Mouse (Mus musculus) ES-E14 (cell line): ENCODE results near the gene Srm. TPM values are rescaled to one million over a fixed set of nuclear protein-coding genes. Genes with fewer than 3 reads are reported as not detected.

Source experiments
- DNase-seq: peaks from one replicate; pipeline ENCODE4 v3.0.0-alpha.2; 2013; ENCODE audit warnings: low read depth, low spot score
- H3K27ac ChIP-seq: 2 replicates; pipeline ENCODE4 v1.5.1; 2012; ENCODE audit warnings: low read depth, mild to moderate bottlenecking, low read length, moderate library complexity, mixed read lengths; ENCODE audit not compliant: poor library complexity, insufficient read depth, severe bottlenecking
- H3K36me3 ChIP-seq: 2 replicates; pipeline ENCODE4 v1.6.1; 2012; ENCODE audit warnings: mild to moderate bottlenecking, low read length, moderate library complexity, mixed read lengths; ENCODE audit not compliant: control insufficient read depth, poor library complexity, insufficient read depth, severe bottlenecking
- H3K4me1 ChIP-seq, 2 experiments: fragments of 150-350 bp in 1 of 2; sonication (generic) in 1 of 2; 2 replicates each; pipeline ENCODE4 v1.6.1; 2012; ENCODE audit warnings: low read length in 2 of 2, mild to moderate bottlenecking in 1 of 2, mixed read lengths in 1 of 2; ENCODE audit not compliant: control insufficient read depth in 2 of 2, insufficient read depth in 2 of 2, poor library complexity in 1 of 2
- H3K4me3 ChIP-seq, 2 experiments: fragments of 150-350 bp in 1 of 2; sonication (generic) in 1 of 2; 2 replicates each; pipeline ENCODE4 v1.5.1; 2012; ENCODE audit warnings: low read length in 2 of 2, low read depth in 1 of 2, mild to moderate bottlenecking in 1 of 2, mixed read lengths in 1 of 2; ENCODE audit not compliant: insufficient read depth in 1 of 2, poor library complexity in 1 of 2, severe bottlenecking in 1 of 2
- H3K9ac ChIP-seq: 2 replicates; pipeline ENCODE4 v1.6.1; 2012; ENCODE audit warnings: low read depth, mild to moderate bottlenecking, low read length, mixed read lengths; ENCODE audit not compliant: poor library complexity, insufficient read depth, severe bottlenecking
- H3K9me3 ChIP-seq: fragments of 150-350 bp; sonication (generic); 2 replicates; pipeline ENCODE4 v1.6.1; 2012; ENCODE audit warnings: low read depth, mild to moderate bottlenecking, low read length; ENCODE audit not compliant: control insufficient read depth, insufficient read depth
- CHD2 ChIP-seq: IDR thresholded peaks from 2 replicates; pipeline ENCODE4 v1.6.1; 2014; ENCODE audit warnings: mild to moderate bottlenecking, low read depth, low read length, inconsistent platforms
- HCFC1 ChIP-seq: IDR thresholded peaks from 2 replicates; pipeline ENCODE4 v1.6.1; 2012; ENCODE audit warnings: low read length, inconsistent platforms, borderline replicate concordance; ENCODE audit not compliant: insufficient read depth
- MAFK ChIP-seq: IDR thresholded peaks from 2 replicates; pipeline ENCODE4 v1.6.1; 2014; ENCODE audit warnings: mild to moderate bottlenecking, low read depth, low read length, inconsistent platforms; ENCODE audit not compliant: insufficient read depth
- ZC3H11A ChIP-seq: IDR thresholded peaks from 2 replicates; pipeline ENCODE4 v1.6.1; 2012; ENCODE audit warnings: low read depth, mild to moderate bottlenecking, inconsistent platforms, low read length, borderline replicate concordance
- ZNF384 ChIP-seq: IDR thresholded peaks from 2 replicates; pipeline ENCODE4 v1.6.1; 2012; ENCODE audit warnings: low read depth, low read length, inconsistent platforms
- in situ Hi-C, 2 experiments: fragments of 600-800 bp; cut with MboI; formaldehyde crosslinking; loops; one replicate each; pipeline ENCODE4 v1.15.1; 2025; ENCODE audit warnings: low sequenced_read_pairs in 2 of 2, inconsistent platforms in 1 of 2; ENCODE audit not compliant: unreplicated experiment in 2 of 2
- total RNA-seq: library from RNA; depleted of rRNA; stranded (reverse); fragments of 300-350 nt; gene quantifications from 2 replicates; pipeline ENCODE4 v1.2.3, GENCODE M21; 2012

Srm gene
- total RNA-seq, 1 experiment: 165 TPM

- Histone ChIP-seq H3K4me1 (peaks cover 4 to 5% of the 10 kb centered on the region in 2 experiments), H3K9me3 (no peaks in the 10 kb centered on the region), H3K9ac (no peak overlapping the region), H3K36me3 (peaks cover 25% of the 10 kb centered on the region), H3K27ac (no peak overlapping the region), H3K4me3 (no peak overlapping the region)
- DNase-seq: no peak
- in situ Hi-C loops: no loop called here
- no peak for TF ChIP-seq CHD2
- TF ChIP-seq ZC3H11A: no peak
- TF ChIP-seq HCFC1: no peak
- TF ChIP-seq ZNF384: no peak
- no peak for TF ChIP-seq MAFK
These were observed 22.4 kb downstream of the Srm start for GRCm38 (mm10) chr4:148613738-148614137.

GRCm38 (mm10) chr4:148619805-148620204 is 28.5 kb downstream of the Srm start:
- no peak overlapping the region for H3K4me3 ChIP-seq
- peaks cover 73% of the 10 kb centered on the region for H3K36me3 ChIP-seq
- no peaks in the 10 kb centered on the region for H3K9me3 ChIP-seq
- H3K27ac ChIP-seq: no peak overlapping the region
- no peak overlapping the region for H3K9ac ChIP-seq
- no peak for TF ChIP-seq CHD2
- in situ Hi-C loops: no loop called here
- peaks cover 3 to 6% of the 10 kb centered on the region in 2 experiments; a peak in 3 of 4 replicates for H3K4me1 ChIP-seq
- no peak for DNase-seq

DNA sequence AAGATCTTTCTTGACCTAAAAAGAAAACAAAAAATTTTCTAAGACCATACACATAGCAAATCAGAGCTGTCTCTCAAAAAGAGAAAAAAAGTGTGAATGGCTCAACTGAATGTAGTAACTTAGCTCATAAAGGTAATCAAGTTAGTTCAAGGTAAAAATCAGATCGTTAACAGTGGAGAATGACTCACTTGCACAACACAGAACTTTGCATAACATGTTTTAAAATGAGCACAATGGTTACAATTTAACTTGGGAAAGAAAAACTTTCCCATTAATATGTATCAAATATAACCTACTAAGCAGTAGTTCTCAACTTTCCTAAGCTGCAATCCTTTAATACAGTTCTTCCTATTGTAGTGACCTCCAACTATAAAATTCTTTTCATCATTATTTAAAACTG is 29.4 kb downstream of the Srm start:
- TF ChIP-seq HCFC1 (no peak), ZC3H11A (no peak), ZNF384 (no peak), MAFK (no peak), CHD2 (no peak)
- no peaks in the 10 kb centered on the region for H3K9me3 ChIP-seq
- in situ Hi-C loops: no loop called here
- peaks cover 71% of the 10 kb centered on the region for H3K36me3 ChIP-seq
- DNase-seq: no peak
- no peak overlapping the region for H3K27ac ChIP-seq
- H3K4me3 ChIP-seq: no peak overlapping the region
- peaks cover 5 to 7% of the 10 kb centered on the region in 2 experiments; a peak in 2 of 4 replicates for H3K4me1 ChIP-seq
- H3K9ac ChIP-seq: no peak overlapping the region

- in situ Hi-C loops: no loop called here
- H3K4me1 ChIP-seq: peaks cover 5 to 7% of the 10 kb centered on the region in 2 experiments; a peak in 2 of 4 replicates
- H3K36me3 ChIP-seq: peaks cover 66% of the 10 kb centered on the region
- DNase-seq: no peak
- TF ChIP-seq CHD2: no peak
- TF ChIP-seq MAFK: no peak
- no peak for TF ChIP-seq ZC3H11A
- no peak for TF ChIP-seq ZNF384
- no peak for TF ChIP-seq HCFC1
- no peak overlapping the region for H3K4me3 ChIP-seq
- no peak overlapping the region for H3K27ac ChIP-seq
- no peak overlapping the region for H3K9ac ChIP-seq
- H3K9me3 ChIP-seq: no peaks in the 10 kb centered on the region
These were observed 31.2 kb downstream of the Srm start for GRCm38 (mm10) chr4:148622485-148622884.

GRCm38 (mm10) chr4:148623609-148624008 is 32.3 kb downstream of the Srm start:
- DNase-seq: no peak
- in situ Hi-C loops: no loop called here
- peaks cover 60% of the 10 kb centered on the region for H3K36me3 ChIP-seq
- peak overlapping the region; percentile 61 for H3K9ac ChIP-seq
- H3K27ac ChIP-seq: no peak overlapping the region
- TF ChIP-seq CHD2: no peak
- no peak for TF ChIP-seq ZC3H11A
- TF ChIP-seq ZNF384: no peak
- TF ChIP-seq HCFC1: no peak
- no peak for TF ChIP-seq MAFK
- H3K9me3 ChIP-seq: no peaks in the 10 kb centered on the region
- peaks cover 7 to 8% of the 10 kb centered on the region in 2 experiments; a peak in 2 of 4 replicates for H3K4me1 ChIP-seq
- peak overlapping the region; percentile 8 to 100 for H3K4me3 ChIP-seq
